Mouse (Mus musculus): ENCODE measurements around the gene Kcnk5.

The Kcnk5 gene

DNA sequence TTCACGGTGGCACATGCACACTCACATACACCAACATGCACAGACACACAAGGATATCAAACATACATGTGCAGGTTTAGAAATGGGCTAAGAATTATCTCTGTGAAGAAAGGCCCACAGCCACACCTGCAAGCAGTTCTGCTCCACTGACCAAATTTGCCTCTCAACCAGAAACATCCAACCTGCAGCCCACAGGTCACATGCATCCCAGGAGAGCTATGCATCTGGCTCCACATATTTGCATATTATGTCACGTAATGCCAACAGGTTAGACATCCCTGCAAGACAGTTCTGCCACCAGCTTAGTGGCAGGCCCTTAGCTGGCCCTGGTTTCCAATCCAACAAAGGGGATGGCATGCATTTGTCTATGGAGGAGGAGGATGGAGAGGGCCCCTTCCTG, 13.6 kb downstream of the Kcnk5 start:
- no peak for DNase-seq (ENCODE audit: low spot score)

DNA sequence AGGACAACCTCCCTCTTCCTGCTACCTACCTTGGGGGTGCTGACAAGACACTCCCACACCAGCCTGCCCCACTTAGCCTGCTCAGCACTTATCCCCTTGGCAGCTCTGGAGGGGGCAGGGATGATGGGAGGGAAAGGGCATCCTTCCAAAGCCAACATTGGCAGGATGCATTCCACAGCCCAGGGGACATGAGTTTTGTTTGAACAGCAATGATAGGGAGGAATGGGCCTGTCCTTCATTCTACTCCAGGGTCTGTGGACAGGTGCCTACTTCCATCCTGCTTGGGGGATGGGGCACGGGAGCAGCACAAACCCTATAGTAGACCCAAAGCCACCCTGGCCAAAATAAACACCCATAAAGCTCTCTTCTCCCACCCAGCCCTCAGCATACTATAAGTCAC, 16.2 kb downstream of the Kcnk5 start:
- no peak for DNase-seq (ENCODE audit: low spot score)

DNA sequence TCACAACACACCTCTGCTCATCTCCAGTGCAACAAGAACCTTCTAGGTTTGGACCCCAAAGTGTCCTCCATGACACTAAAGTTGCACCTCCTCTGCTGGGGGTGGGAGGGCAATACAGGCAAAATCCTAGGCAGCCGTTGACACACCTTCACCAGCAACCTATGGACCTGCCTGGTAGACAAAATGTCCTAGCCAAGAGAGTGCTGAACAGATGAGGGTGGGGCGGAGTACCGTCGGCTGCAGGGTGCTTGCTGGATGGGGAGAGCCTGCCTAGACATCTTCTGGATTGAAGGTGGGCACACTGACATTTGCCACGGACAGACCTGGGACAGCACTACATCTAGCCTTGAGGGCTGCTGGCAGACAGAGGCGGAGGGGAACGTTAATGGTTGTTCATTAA, 17.2 kb downstream of the Kcnk5 start:
- no peak for DNase-seq (ENCODE audit: low spot score)

DNA sequence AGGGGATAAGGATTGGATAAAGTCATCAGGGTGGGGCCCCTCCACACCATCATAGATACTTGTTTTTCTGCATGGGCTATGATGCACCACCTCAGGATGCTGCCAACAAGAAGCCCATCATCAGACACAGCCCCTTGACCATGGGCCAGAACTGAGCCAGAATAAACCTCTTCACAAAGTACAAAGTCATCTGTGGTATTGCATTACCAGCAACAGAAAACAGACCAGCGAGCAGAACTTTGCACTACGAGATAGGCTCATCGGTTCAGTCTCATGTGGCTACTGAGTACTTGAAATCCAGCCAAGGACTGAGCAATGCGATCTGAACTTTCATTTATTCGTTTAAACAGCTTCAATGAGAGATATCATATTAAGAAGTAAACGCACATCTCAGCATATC, 18.9 kb downstream of the Kcnk5 start:
- DNase-seq (ENCODE audit: low spot score): no peak

DNA sequence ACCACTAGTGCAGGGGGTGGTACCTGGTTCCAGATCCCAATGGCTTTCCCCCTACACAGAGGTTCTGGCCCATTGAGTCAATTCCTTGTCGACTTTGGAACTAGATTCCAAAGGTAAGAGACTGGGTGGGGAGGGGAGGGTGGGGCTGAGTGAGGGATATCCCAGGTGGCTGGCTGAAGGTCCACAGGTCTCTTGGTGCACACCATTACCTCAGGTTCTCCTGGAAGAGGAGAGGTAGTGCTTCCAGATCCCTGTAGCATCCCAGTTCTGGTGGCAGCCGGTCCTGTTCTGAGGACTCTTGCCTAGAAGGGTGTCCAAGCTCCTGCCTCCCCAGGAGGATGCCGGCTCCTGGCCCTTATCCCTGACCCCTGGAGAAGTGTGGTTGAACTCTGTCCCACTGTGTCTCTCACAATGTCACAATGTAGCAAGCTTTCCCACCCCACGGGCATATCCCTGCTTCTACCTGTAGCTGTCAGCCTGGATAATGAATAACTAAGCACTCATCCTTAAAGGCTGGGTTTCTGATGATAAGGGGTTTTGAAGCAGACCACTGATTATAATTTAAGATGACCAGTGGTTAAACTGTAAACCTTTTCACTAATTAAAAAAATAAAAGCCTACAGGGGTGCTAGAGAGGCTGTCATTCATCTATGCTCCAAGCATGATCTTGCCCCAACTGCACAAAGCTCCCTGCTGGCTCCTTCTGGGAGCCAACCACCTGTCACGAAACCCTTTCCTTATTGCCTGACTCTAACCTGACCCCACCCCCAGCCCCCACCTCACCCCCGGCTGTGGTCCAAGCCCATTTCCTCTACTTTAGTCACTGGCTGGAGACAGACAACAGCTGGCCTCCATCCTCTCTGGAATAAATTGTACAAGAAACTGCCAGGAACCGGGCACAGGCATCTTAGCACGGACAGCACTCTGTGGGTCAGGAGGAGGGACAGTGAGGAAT, 22.6 kb downstream of the Kcnk5 start:
- no peak for DNase-seq (ENCODE audit: low spot score)

DNA sequence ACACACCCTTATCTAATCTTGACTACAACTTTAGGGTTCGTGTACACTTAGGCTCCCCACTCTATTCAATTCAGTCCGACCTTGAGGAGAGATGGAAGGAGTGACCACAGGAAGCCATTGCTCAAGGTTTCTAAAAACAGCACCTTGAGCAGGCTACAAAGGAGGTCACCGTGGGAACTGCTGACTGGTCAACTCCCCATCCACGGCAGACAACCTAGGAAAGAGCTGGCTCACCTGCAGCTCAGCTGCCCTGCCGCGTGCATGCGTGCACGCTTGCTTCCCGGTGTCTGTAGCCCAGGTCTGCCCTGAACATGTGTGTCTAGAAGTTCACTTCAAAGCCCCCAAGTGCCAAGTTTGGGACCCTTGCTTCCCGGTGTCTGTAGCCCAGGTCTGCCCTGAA, 24.0 kb downstream of the Kcnk5 start:
- no peak for DNase-seq (ENCODE audit: low spot score)

DNA sequence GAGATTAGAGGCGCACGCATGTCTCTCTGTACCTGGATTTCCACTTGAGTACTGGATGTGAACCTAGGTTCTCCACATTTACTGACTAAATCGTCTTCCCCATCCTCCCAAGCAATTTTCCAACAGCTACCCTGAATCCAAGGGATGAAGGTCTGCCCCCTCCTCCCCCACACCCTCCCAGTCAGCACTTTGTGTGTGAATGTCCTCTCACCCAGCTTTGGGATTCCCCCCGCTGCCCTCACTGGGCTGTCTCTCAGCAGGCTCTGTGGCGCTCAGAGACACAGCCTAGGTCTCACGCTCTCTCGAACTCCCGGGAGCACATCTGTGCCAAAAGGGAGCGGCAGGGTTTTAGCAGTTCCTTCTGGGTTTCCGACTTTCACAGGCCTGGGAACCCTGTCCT, 25.9 kb downstream of the Kcnk5 start:
- DNase-seq (ENCODE audit: low spot score): no peak

DNA sequence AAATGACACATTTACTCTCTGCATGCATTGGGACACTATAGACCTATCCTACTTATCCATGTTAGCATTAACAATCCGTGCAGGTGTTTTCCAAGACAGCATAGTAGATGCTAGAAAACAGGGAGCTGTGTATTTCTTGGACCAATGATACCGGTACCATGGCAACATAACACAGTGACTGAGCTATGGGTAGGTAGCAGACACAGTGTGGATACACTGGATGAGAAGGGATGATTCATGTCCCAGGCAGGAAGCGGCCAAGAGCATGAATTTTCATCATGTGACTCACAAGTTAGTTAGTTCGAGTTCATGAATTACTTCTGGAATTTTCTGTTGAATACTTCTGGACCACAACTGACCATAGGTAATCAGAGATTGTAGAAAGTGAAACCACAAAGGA, 26.7 kb downstream of the Kcnk5 start:
- DNase-seq (ENCODE audit: low spot score): no peak

DNA sequence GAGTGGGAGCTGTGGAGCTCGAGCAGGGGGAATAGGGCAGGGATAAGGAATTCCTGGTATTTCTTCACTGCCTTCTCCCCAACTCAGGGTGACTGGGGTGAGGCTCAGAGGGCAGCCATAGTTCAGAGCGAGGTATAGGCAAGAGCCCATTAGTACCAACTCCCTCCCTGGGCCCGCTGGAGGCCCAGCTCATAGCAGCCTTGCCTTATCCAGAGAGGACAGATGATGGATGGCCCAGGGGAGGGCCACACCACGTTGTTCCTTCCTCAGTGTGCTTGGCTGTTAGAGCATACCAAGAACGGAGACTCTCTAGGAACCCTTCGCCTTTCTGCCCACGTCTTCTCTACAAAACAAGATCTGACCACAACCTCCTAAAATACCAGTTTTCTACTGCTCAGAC, 27.4 kb downstream of the Kcnk5 start:
- no peak for DNase-seq (ENCODE audit: low spot score)

DNA sequence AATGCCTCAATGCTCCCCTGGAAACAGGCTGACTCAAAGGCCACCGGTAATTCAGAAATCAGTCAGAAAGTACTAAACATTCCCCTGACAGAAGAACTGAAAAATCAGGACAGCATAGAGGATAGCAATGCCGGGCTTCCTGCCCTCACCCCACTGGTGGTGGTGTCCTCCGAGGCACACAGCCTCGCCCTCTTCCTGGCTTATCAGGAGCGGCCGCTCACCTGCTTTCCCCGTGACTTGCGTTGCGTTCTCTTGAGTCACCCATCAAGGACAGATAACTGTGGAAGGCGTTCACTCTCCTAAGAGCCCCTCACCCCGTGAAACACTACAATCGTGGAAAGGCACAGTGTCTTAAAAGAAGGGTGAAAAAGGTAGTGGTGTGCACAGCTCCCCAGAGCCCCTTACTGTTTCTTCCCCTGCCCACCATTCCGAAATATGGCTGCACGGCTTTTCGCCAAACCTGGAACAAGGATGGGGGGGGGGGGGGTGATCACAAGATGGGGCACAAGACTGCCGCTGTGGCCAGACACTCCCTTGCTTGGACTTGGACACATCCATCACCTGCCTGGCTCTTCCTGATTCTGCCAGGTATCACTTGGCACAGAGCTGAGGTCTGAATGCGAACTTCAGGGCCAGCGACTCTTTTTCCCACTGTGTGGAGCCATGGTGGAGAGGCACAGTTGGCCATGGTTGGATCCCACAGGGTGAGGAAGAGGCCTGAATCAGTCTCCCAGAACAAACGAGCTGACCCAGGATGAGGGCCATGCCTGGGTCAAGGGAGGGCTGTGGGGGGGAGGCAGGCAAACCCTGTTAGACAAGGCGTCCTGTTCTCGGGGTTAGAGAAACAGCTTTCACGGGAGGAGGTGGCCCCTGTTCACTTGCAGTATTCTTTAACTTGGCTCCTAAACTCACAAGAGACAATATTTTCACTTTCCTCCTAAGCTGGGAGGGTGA, 32.2 kb downstream of the Kcnk5 start:
- DNase-seq (ENCODE audit: low spot score): no peak

DNA sequence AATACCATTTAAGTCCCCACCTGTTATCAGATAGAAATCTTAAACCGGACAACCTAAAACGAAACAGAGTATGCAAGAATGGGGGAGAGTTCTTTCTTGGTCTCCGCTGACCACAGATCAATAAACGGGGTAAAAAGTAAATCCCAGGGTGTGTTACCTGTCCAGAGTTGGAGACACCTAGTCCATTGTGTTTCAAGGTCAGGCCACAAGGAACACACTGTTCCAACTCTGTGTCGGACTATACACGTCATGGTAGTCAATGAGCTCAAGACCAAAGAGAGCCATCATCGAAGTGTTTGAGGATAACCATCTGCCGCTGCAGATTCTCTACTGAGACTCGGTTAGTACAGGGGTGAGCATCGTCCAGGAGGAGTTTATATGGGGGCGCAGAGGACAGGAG, 33.1 kb downstream of the Kcnk5 start:
- no peak for DNase-seq (ENCODE audit: low spot score)

DNA sequence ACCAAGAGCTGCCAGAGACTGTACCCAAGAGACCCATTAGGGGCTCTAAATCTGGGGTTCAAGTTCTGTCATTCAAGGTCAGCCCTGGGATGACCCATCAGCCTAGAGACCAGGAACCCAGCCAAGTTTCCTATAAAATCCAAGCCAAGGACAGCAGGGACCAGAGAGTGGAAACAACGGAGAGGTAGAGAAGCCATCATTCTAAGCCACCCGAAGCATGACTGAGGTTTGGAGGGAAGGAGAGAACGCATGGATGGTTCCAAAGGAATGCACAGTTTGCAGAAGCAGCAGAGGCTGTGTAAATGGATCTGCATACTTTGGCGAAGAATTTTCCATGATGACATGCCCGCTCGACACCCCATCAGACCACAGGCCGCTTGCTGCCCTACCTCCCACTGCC, 33.8 kb downstream of the Kcnk5 start:
- DNase-seq (ENCODE audit: low spot score): no peak

DNA sequence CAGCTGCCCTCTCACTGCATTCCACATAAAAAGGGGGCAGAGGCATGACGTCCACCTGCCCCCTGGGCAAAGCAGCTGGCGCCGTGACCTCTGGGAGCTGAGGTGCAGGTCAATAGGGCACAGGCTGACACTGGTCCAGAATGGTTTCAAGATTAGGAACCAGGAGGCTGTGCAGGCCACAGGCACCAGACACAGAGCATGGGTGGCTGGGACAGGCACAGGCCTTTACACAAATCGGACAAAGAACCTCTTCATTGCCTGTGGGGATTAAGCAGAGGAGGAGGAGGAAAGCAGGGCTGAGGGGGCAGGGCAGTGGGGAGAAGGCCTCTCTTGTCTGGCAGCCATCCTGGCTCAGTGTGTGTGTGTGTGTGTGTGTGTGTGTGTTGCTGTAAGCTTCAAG, 37.5 kb downstream of the Kcnk5 start:
- no peak for DNase-seq (ENCODE audit: low spot score)

DNA sequence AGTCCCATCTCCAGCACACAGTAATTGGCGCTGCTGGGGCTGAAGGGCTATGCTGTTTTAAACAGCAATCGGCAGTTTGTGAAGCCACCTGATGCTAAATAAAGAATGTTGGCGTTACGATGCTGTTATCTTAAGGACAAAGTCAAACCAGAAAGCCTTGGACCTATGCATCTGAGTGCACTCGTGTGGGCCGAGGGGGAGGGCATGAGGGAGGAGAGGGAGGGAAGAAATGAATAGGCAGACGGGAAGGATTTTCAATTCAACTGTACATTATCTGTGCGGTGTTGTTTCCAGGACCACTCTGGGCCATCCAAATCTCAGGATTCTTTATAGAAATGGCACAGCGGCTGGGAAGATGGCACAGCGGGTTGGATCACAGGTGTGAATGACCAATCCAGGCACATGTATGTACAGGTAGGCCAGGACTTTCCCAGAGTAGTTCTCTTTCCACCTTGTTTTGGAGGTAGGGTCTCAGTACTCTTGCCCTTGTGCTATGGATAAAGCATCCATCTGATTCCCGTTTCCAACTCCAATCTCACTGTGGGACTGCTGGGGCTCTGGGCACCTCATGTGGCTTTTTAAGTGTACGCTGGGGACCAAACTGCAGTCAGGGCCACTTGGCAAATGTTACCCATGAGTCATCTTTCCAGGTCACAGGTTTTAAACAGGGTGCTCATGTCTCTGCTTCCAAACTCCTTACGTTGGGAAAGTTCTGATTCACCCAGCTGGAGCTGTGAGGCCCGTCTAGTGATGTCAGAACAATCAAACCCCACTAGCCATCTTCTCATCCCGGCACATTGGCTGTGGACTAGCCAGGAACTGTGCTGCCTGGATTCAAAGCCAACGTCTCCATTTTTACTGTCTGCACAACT, 42.9 kb downstream of the Kcnk5 start, which contains the start of gene Saysd1:
TSS of gene Saysd1 (minus strand) at position 51 of the 872 bp plus-strand sequence.
- no peak for DNase-seq (ENCODE audit: low spot score)

DNA sequence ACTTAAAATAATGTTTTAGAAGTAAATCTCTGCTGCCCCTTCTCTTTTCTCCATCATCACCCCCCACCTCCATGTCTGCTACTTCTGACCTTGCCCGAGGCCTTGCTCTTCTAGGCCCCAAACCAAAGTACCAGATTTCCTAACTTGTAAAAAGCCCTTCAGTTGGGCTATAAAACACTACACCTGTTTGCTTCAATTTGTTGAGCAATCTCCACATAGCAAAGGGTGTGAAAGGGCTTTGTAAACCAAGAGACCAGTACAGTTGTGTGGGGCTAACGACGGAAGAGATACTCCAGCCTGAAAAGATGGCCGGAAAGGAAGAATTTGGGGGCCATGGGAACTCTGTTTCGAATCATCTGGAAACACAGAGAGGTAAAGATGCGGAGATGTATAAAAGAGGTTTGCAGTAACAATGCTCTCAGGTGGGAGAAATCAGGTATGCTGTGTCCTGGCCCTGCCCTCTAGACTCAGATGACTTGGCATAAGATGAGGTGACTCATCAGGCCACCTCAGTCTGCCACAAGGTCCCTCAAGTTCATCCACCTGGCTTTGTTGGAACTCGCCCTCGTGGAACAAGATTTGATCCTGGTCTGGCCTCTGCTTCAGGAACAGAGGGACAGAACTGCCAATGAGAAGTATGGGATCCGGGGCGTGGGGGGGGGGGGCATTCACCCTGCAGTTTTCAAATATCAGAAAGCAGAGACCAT, 46.5 kb downstream of the Kcnk5 start:
- DNase-seq (ENCODE audit: low spot score): no peak

DNA sequence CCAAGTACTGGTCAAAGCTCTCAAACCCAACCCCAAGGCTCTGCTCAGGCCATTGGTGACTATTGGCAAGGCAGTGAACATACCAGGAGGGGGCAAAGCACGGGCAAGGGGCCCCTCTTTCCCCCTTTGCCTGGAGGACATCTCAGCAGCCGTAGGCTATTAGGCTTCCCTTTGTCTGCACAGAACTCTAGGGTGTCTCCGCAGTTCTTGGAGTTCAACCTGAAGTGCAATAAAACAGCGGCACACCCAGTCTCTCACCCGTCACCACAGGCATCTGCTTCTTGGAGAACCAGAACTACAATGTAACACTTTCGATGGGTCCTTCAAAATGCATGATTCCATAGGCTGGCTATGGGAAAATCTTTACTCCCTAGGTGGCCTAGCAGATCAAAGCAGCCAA, 53.4 kb downstream of the Kcnk5 start:
- DNase-seq (ENCODE audit: low spot score): no peak

DNA sequence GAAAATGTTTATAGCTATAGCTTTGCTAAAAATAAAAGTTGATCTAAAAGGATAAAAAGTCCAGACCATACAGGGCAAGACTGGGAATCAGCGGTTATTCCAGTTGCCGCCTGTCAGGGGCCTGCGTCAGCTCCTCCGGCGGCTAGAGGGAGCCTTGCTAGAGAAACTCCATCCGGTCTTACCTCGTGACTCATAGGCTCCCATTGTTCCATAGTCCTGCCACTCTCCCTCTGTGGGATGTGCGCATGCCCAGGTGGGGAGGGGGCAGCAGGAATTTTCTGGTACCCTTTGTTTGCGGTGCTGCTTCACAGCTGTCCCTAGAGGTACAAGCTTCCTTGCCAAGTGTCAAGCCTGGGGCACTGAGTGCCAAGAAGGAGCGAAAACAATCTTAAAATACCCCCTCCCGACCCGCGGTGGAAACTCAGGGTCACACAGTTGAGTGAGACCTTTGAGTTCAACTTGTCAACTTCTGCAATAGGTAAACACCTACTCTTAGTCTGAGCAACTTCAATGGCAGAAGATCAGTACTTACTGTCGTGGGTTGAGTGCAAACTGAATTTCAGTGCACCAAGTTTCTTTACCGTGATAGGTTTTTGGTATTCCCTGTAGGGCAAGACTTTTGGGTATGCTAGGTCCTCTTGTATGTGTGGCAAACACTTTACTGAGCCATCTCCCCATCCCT, 54.1 kb downstream of the Kcnk5 start:
- no peak for DNase-seq (ENCODE audit: low spot score)

DNA sequence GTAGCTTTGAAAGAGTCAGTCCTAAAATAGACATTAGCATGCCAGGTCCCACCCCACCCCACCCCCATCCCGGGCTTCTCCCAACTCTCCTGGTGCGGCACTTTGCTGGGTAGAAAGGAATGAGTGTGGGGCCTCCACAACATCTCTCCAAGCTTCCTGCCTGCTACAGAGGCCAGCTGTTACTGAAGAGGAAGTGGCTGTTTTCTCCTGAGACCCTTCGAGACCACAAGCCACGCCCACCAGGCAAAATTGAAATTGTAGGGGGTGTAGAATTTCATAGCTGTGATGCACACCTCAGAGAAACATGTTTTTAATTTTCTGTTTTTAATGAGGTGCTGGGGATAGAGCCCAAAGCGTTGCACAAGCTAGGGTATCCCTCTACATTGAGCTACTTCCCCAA, 60.7 kb downstream of the Kcnk5 start:
- no peak for DNase-seq (ENCODE audit: low spot score)

DNA sequence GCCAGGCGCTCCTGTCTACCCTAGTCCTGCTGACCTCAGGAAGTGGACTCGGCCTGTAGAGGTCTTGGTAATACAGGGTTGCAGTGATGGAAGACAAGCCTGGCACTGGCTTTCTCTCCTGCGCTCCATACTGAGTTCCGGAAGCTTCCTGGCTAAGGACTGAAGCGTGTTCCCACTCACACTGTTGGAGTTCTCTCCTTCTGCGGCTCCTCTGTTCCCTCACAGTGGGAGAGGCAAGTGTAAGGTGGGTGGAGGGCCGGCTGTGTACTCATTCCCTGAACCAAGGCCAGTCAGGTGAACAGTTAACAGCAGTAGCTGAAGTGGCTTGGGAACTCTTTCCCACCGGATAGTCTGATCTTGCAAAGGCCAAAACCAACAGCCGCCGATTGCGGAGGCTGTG, 61.6 kb downstream of the Kcnk5 start:
- DNase-seq (ENCODE audit: low spot score): no peak

DNA sequence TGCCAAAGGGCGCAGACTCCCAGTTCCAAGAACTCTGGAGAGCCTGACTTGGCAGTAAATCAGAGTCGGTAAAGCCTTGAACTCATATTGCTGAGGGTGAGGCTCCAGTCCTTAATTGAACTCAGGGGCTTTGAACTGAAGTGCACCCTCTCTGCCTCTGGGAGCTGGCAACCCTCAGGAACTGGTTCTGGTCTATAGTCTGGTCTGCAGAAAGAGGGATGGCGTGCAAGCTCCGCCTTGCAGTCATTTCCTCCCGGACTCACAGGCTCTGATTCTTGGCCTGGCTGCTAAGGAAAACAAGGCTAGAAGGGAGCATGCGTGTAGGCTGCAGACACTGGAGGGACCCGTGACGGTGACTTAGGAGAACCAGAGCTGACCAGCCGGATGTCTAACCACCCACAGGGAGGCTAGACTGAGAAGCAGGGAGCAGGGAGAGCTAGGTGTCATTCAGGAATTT, 65.4 kb downstream of the Kcnk5 start:
- DNase-seq (ENCODE audit: low spot score): no peak

DNA sequence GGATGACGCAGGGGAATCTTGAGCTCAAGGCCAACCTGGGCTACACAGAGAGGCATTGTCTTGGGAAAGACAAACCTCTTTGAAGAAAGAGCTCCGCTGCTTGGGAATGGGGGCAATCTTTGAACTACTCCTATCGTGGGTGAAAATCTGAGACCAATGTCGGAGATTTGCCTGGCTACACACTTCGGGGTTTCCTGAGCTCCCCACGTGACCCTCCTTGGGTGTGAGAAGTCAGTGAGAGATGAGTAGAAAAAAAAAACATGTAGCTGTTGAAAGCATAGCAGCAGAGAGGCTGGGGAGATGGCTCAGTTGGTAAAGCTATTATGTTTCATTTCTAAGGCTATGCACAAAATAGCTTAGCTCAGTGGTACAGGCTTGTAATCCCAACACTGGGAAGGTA, 66.7 kb downstream of the Kcnk5 start:
- no peak for DNase-seq (ENCODE audit: low spot score)

Measured in ovary, postnatal 10 days (tissue).